Mouse (Mus musculus) hindbrain, embryonic 15.5 days (tissue): ENCODE results near the gene Itgav. TPM values are rescaled to one million over a fixed set of nuclear protein-coding genes. Genes with fewer than 3 reads are reported as not detected.

ENCODE experiments used
- ATAC-seq: fragments of 200-750 bp; cut with Nextera tagmentation; 2 replicates; pipeline ENCODE4 v1.8.0; 2017; ENCODE audit warnings: low read depth, moderate number of reproducible peaks, moderate TSS enrichment; ENCODE audit not compliant: low FRiP score
- H3K27ac ChIP-seq: fragments of 300-500 bp; sonication (generic); replicated peaks from 2 replicates; pipeline ENCODE4 v1.5.1; 2015; ENCODE audit warnings: mild to moderate bottlenecking, inconsistent platforms
- H3K27me3 ChIP-seq: fragments of 300-500 bp; sonication (generic); 2 replicates; pipeline ENCODE4 v1.6.1; 2015; ENCODE audit warnings: control low read depth, inconsistent platforms
- H3K36me3 ChIP-seq: fragments of 300-500 bp; sonication (generic); 2 replicates; pipeline ENCODE4 v1.6.1; 2015; ENCODE audit warnings: control low read depth, inconsistent platforms
- H3K4me1 ChIP-seq: fragments of 300-500 bp; sonication (generic); replicated peaks from 2 replicates; pipeline ENCODE4 v1.6.1; 2015; ENCODE audit warnings: control low read depth, inconsistent platforms
- H3K4me2 ChIP-seq: fragments of 300-500 bp; sonication (generic); 2 replicates; pipeline ENCODE4 v1.6.1; 2015; ENCODE audit warnings: moderate library complexity, mild to moderate bottlenecking, inconsistent platforms
- H3K4me3 ChIP-seq: fragments of 300-500 bp; sonication (generic); 2 replicates; pipeline ENCODE4 v1.5.1; 2015; ENCODE audit warnings: mild to moderate bottlenecking, inconsistent platforms
- H3K9ac ChIP-seq: fragments of 300-500 bp; sonication (generic); 2 replicates; pipeline ENCODE4 v1.6.1; 2015; ENCODE audit warnings: inconsistent platforms
- H3K9me3 ChIP-seq: fragments of 300-500 bp; sonication (generic); 2 replicates; pipeline ENCODE4 v1.6.1; 2016; ENCODE audit warnings: control low read depth, inconsistent platforms
- WGBS: fragments of 180-500 bp; shearing (Covaris S2); methylation state at CpG from one replicate; pipeline ENCODE4 v1.1.7; 2015; 5-methylcytosine and 5-hydroxymethylcytosine counted together
- polyA plus RNA-seq: library from polyadenylated mRNA; unstranded; fragments of >200 nt; fragmentation: Nextera tagmentation; extraction: Ambion mirVana; gene quantifications from 2 replicates; pipeline ENCODE4 v1.2.1, GENCODE M21; 2015

Itgav gene
- polyA plus RNA-seq, 1 experiment from 2014 or later: 26.5 TPM

- ATAC-seq: no peak
- Histone ChIP-seq H3K27ac (no peak overlapping the region), H3K9ac (no peak overlapping the region), H3K9me3 (no peaks in the 10 kb centered on the region), H3K27me3 (no peaks in the 10 kb centered on the region), H3K4me3 (no peak overlapping the region), H3K4me2 (no peak overlapping the region), H3K4me1 (0 out of 2 replicates have a peak, but pooled peaks cover 8% of the 10 kb centered on the region), H3K36me3 (no peaks in the 10 kb centered on the region)
- 84% methylated on average over 3 of the region's 3 CpGs for WGBS
Observed at GRCm38 (mm10) chr2:83848495-83848894, 124.3 kb downstream of the Itgav start.

- no peak for ATAC-seq
Observed at GRCm38 (mm10) chr2:83853423-83853822, 129.2 kb downstream of the Itgav start.

GRCm38 (mm10) chr2:83856236-83856635 lies 132.0 kb downstream of the Itgav start:
- Histone ChIP-seq H3K4me2 (no peak overlapping the region), H3K27ac (no peak overlapping the region), H3K27me3 (no peaks in the 10 kb centered on the region), H3K9ac (no peak overlapping the region), H3K9me3 (no peaks in the 10 kb centered on the region), H3K4me1 (no peaks in the 10 kb centered on the region), H3K36me3 (peaks cover 21% of the 10 kb centered on the region), H3K4me3 (no peak overlapping the region)
- 73% methylated on average over 4 of the region's 4 CpGs for WGBS
- ATAC-seq: no peak

More at GRCm38 (mm10) chr2:83853423-83853822, 129.2 kb downstream of the Itgav start:
- Histone ChIP-seq H3K4me2 (no peak overlapping the region), H3K4me1 (no peaks in the 10 kb centered on the region), H3K9me3 (no peaks in the 10 kb centered on the region), H3K36me3 (peaks cover 13% of the 10 kb centered on the region), H3K27me3 (no peaks in the 10 kb centered on the region), H3K27ac (no peak overlapping the region), H3K9ac (no peak overlapping the region), H3K4me3 (no peak overlapping the region)
- WGBS: 83% methylated on average over 10 of the region's 10 CpGs

Other genes with a start within 250 kb of the Itgav start
- gene Zc3h15, start 80.0 kb upstream of the Itgav start, polyA plus RNA-seq: 164 and 188 TPM in 2 replicates
- gene Fam171b, start 88.2 kb downstream of the Itgav start, polyA plus RNA-seq: 71.7 and 73.6 TPM in 2 replicates
- not detected in 2 replicates for gene Zswim2, start 216.8 kb downstream of the Itgav start, polyA plus RNA-seq
- not detected in 2 replicates for gene Gm13698, start 231.3 kb downstream of the Itgav start, polyA plus RNA-seq
- not detected in 2 replicates for gene Gm13693, start 237.1 kb downstream of the Itgav start, polyA plus RNA-seq
- gene Gm13695, start 242.9 kb downstream of the Itgav start, polyA plus RNA-seq: not detected in 2 replicates
- not detected in 2 replicates for gene Gm13696, start 248.7 kb downstream of the Itgav start, polyA plus RNA-seq